Mouse (Mus musculus): ENCODE results near the gene Cep78.

Cep78 gene

DNA sequence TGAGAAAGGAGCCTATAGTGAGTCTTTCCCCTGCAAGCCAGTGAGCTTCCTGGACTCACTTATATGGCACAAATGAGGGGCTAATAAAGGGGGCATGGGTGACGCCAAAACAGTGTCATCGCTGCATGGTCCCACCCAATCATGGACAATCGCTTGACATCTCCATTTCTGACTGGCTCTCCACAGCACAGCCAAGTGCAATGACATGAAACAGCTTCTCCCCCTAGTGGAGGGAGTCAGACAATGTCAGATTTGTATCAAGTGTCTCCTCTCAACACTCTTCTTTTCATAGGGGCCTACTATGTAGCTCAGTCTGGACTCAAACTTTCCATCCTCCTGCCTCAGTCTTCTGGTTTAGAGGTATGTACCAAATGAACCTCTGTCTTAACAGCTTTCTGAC, 19.7 kb downstream of the Cep78 start:
- DNase-seq: peak; percentile 27

DNA sequence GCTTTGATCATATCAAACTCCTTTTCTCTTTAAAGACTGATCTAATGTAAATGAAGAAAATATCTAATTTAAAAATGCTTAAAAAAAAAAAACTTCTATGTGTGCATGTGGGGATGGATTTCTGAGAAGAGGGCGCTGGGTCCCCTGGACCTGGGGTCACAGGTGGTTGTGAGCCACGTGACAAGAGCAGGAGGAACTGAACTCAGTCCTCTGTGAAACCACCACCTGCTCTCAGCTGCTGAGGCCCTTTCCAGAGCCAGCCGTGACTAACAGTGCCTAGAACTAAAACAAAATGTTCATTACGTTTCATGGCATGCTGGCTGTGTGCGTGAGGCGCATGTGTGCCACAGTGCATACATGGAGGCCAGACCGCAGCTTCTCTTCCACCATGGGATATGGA, 20.3 kb downstream of the Cep78 start:
- DNase-seq: no peak

- no peak for DNase-seq
These were observed 21.6 kb downstream of the Cep78 start for GRCm38 (mm10) chr19:15963011-15963695.

DNA sequence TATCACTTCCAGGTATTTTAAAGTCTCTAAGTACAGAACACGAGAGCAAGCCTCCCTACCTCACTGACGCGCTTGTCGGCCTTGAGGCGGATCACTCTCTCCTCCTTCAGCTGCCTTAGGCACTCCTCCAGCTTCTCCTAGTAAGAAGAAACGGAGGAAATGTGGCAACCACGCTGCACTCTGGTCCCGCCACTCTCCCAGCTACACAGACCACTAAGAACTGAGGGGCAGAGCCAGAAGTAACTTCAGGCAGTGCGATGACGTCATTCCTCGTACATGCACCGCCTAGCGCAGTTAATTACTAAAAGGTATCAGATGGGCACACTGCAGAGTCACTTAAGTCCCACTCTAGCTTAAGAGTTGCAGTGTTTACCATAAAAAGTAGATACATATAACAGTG, 22.5 kb downstream of the Cep78 start:
- no peak for DNase-seq

- DNase-seq: no peak
These were observed 34.6 kb downstream of the Cep78 start for GRCm38 (mm10) chr19:15950225-15950624.

- no peak for DNase-seq
These were observed 35.9 kb downstream of the Cep78 start for GRCm38 (mm10) chr19:15948867-15949266.

DNA sequence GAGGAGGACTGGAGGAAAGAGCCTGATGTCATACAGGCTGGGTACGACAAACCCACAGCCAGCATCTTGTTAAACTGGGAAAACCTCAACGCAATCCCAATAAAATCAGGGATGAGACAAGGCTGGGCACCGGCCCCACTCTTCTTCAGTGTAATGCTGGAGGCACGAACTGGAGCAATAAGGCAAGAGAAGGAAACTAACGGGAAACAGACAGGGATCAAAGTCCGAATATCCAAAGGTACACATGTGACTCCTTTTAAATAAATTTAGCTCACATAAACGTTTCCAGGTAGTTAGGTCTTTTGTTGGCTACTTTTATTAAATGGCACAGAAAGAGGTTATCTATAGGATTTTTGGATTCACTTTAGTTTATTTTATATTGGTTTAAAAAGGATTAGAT, 36.4 kb downstream of the Cep78 start:
- DNase-seq: no peak

DNA sequence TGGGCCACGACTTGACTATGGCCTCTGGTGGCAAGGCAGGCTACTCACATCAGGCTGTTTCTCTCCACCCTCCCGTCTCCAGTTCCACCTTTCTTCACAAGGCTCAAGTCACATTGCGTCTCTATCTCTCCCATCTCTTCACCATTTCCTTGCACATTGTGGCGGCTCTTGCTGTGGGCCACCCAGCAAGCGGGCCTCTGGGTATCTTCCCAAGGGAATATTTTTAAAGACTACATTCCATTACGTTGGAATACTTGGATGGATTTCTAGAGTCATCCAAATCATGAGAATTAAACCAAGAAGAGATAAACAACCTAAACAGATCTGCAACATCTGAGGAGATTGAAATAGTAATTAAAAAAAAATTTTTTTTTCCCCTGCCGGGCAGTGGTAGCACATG, 37.6 kb downstream of the Cep78 start, which contains the start of gene Psat1:
TSS of gene Psat1 (minus strand) at position 101 of the 400 bp plus-strand sequence.
- DNase-seq: no peak

GRCm38 (mm10) chr19:15946663-15947062, 38.1 kb downstream of the Cep78 start:
- no peak for DNase-seq

- DNase-seq: no peak
These were observed 41.7 kb downstream of the Cep78 start for GRCm38 (mm10) chr19:15943117-15943423.

GRCm38 (mm10) chr19:15942421-15943116, 42.2 kb downstream of the Cep78 start:
- DNase-seq: no peak

DNA sequence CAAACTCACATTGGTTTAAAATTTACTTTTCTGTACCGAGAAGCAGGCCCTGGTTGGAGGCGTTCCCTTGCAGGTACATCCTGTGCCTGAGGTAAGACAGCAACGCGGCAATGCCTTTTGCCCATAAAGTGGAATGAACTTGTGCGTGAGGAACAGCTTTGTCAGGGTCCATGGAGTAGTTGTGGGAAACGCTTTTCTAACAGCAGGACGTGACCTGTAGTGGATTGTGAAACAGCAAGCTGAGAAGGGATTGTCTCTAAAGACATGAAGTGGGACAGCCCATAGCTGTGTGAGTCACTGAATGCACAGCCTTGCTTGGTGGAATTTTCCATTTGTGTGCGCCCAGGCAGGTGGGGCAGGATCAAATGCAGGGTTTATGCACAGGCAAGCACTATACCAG, 43.4 kb downstream of the Cep78 start:
- DNase-seq: no peak

GRCm38 (mm10) chr19:15925719-15926045, 59.1 kb downstream of the Cep78 start:
- no peak for DNase-seq

DNA sequence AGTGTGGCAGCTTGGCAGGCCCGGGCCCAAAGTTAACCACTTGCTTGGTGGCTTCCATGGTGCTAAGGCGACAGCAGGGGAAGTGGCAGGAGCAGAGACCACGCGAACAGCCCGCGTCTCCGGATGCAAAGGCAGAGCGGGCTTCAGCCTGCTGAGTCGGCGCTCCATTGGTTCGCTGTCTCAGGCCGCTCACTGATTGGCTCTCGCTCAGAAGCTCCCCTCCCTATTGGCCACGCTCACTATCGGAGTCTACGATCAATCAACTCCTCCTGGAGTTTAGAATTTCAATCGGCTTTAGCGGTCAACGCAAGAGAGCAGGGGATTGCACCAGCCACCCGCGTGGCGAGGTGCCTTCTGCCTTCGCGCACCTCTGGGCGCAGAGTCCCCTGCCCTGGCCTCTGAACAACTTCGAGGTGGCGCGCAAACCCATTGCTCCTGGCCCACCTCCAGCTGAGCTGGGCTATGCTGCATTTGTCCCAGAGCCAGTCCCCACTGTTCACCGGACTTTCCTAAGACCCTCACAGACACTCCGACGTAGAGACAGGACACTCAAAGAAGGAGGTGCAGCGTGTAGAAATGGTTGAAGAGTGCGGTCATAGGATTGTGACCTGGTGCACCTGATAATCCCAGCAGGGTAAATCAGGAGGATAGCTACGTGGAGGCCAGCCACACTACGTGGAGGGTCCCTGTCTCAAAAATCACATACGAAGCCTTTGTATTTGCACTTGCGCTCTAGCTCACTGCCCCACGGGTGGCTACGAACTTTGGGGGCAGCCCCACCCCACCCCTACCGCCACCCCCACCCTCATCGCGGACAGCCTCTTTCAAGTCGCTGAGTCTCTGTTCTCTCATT, 59.7 kb downstream of the Cep78 start:
- peak; percentile 87 for DNase-seq

DNA sequence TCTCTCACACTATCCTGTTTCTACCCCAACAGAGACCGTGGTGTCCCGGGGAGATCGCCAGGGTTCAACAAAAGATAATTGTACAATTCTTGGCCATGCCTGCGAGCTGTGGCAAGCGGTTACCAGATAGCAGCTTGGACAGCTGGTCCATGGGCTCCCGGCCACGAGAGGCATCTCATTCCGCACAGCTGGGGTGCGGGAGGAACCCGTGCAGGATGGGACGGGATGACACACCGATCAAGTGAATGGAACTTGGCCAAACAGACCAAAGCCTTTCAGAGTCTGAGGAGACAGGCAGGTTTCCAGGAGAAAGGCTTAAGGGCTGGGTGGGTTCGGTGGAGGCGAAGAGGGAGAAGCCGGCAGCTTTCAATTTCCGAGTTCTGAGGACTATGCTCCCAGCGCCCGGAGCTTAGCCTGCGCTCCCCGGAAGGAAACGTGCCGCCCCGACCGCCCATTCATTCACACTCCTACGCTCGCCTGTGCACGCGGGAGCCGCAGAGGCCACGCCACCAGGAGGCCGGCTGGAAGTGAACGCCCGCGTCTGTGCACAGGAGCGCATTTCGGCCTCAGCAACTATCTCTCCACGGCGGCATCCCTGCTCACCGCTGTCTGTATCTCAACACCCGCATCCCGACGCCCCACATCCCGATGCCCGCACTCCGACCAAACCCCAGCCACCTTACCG, 60.5 kb downstream of the Cep78 start:
- peak; percentile 72 for DNase-seq

DNA sequence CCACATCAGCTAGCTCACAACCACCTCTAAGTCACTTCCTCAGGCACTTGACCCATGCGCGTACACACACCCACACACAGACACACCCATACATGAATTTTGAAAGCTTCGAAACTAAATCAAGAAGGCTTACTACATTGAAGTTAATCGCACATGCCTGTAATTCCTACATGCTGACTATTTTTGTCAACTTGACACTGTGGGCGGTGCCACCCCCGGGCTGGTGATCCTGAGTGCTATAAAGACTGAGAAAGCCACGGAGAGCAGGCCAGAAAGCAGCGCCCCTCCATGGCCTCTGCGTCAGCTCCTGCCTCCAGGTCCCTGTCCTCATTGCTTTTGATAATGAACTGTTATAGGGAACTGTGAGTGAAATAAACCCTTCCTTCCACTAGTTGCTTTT, 61.4 kb downstream of the Cep78 start:
- peak; percentile 44 for DNase-seq

GRCm38 (mm10) chr19:15919336-15919735, 65.5 kb downstream of the Cep78 start:
- DNase-seq: no peak

DNA sequence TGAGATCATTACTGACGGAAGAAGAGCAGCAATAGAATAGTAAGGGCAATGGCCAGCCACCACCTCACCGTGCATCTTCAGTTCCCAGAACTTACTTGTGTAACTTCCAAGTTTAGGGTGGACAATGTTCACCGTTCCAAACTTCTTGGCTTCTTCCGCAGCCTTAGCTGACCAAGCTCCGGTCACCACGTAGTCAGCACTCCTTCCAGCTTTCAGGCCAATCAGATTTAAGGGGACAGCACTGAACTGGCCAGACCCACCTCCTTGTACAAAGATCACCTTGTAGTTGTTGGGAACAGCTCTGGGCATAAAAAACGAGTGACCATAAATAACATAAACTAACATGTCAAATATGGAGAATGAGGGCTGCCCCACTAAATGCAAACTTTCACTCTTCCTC, 66.7 kb downstream of the Cep78 start:
- no peak for DNase-seq

DNA sequence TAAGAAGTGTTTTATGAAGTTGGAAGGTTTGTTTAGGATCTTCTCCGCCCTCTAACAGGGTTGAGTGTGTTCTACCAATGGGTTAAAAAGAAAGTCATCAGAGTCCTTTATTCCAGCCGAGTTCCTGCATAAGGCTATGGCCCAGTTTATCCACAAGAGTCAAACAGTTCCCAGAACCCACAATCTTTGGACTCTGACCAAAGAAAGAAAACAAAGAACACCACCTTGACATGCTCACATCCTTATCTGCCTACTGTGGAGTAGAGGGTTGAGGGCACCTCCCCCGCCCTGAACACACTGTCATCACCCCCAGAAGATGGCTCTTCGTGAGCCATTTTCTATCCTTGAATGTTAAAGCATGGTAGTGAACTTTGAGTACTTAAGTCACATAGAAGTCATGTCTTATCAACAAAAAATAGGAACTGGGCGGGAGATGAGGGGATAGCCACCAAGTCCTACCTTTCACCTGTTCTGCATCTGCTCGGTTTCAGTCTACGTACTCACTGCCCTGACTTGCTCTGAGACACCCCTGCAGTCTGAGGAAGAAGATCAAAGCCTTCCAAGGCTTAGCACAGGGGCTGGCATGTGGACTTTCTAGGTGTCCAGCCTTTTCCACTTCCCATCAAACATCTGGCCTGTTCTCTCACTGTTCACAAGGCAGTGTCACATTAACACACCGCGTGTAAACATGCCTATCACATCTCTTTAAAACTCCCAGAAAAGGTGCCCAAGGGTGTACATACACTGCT, 71.4 kb downstream of the Cep78 start:
- DNase-seq: no peak

DNA sequence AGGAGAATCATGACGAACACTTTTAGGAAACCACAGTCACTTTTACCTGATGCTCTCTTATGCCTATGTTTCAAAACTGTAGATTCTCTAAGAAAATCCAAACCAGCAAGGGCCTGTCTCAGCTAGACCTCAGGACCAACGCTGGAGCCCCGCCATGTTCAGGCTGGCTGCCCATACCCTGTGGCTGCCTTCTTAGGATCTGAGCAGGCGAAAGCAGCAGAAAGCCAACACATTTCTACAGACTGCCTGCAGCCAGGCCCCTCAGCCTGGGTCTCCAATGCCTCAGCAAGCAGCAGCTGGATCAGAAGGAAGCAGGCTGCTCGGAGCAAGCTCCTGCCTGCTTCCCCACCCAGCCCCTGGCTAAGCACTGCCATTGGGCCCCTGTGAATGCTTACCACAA, 73.3 kb downstream of the Cep78 start:
- no peak for DNase-seq

DNA sequence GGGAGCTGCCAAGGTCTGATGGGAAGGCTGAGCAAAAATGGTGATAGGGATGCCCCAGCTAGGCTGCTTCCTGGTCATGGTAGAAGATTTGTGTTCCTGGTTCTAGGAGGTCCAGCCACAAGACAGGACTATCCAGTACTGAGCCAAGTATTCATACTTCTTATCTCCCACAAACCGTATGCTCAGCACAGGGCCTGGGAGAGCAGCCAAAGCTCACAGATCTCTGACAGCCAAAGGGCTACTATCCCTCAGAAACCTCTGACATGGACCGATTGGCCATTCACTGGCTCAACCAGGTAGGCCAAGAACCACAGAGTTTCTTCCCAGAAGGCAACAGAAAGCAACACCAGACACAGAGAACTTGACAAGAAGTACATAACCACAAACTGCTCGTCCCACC, 73.8 kb downstream of the Cep78 start:
- DNase-seq: no peak

GRCm38 (mm10) chr19:15910488-15910887, 74.3 kb downstream of the Cep78 start:
- no peak for DNase-seq

DNA sequence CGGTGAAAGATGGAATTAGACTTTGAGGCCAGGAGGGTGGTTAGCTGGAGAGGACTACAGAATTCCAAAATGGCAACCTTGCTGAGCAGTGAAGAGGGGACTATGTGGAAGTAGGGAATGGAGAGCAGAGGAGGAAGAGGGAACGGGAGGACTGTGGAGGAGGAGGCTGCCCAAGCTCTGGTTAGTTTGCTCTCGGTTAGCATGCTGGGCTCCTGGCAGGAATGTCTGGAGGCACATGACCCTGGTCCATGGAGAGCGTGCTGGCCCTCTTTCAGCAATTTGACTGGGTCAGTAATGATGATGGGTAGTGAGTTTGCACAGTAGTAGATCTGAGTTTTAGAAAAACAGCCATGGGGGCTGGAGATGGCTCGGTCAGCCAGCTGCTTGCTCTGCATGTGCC, 76.8 kb downstream of the Cep78 start:
- DNase-seq: no peak
